Mouse (Mus musculus) neural tube, embryonic 11.5 days (tissue): ENCODE measurements at regions not wholly inside any gene's neighbourhood (a gene's known extent, or its start where the extent isn't known, plus 50 kb on each side); places are given as distances from the start of the nearest gene placed in this dataset.

Experiments used
- ATAC-seq: fragments of 200-750 bp; cut with Nextera tagmentation; 2 replicates; pipeline ENCODE4 v1.8.0; 2017; ENCODE audit warnings: moderate number of reproducible peaks, mild to moderate bottlenecking, moderate TSS enrichment, moderate library complexity; ENCODE audit not compliant: insufficient read depth, low FRiP score, low TSS enrichment
- DNase-seq: peaks from one replicate; pipeline ENCODE4 v3.0.0-alpha.2; 2015; ENCODE audit warnings: low spot score
- H3K27ac ChIP-seq: fragments of 300-500 bp; sonication (generic); 2 replicates; pipeline ENCODE4 v1.5.1; 2014; ENCODE audit warnings: low read depth, mild to moderate bottlenecking, low read length
- H3K27me3 ChIP-seq: fragments of 300-500 bp; sonication (generic); 2 replicates; pipeline ENCODE4 v1.6.1; 2014; ENCODE audit warnings: mild to moderate bottlenecking, low read length, mixed read lengths; ENCODE audit not compliant: control insufficient read depth, insufficient read depth
- H3K36me3 ChIP-seq: fragments of 300-500 bp; sonication (generic); 2 replicates; pipeline ENCODE4 v1.6.1; 2014; ENCODE audit warnings: mild to moderate bottlenecking, low read length, moderate library complexity, mixed read lengths; ENCODE audit not compliant: control insufficient read depth, insufficient read depth
- H3K4me1 ChIP-seq: fragments of 300-500 bp; sonication (generic); 2 replicates; pipeline ENCODE4 v1.6.1; 2014; ENCODE audit warnings: low read length, mixed read lengths; ENCODE audit not compliant: control insufficient read depth, insufficient read depth
- H3K4me2 ChIP-seq: fragments of 300-500 bp; sonication (generic); 2 replicates; pipeline ENCODE4 v1.6.1; 2014; ENCODE audit warnings: low read depth, mild to moderate bottlenecking, moderate library complexity
- H3K4me3 ChIP-seq: fragments of 300-500 bp; sonication (generic); 2 replicates; pipeline ENCODE4 v1.5.1; 2014; ENCODE audit warnings: low read depth, low read length
- H3K9ac ChIP-seq: fragments of 300-500 bp; sonication (generic); 2 replicates; pipeline ENCODE4 v1.6.1; 2014; ENCODE audit warnings: mild to moderate bottlenecking, low read length
- H3K9me3 ChIP-seq: fragments of 300-500 bp; sonication (generic); 2 replicates; pipeline ENCODE4 v1.6.1; 2016; ENCODE audit warnings: low read length; ENCODE audit not compliant: control insufficient read depth
- WGBS: fragments of 180-500 bp; shearing (Covaris S2); extraction: QIAGEN DNeasy Blood & Tissue Kit; methylation state at CpG from one replicate; pipeline ENCODE4 v1.1.7; 2014; 5-methylcytosine and 5-hydroxymethylcytosine counted together

GRCm38 (mm10) chr13:91372130-91372875 is 87.8 kb upstream of the Ssbp2 start:
- no peak for DNase-seq
- H3K4me1 ChIP-seq = peaks cover 28% of the 10 kb centered on the region
- ATAC-seq = no peak
- H3K9ac ChIP-seq = no peak overlapping the region
- H3K36me3 ChIP-seq = no peaks in the 10 kb centered on the region
- no peaks in the 10 kb centered on the region for H3K9me3 ChIP-seq
- 48% methylated on average over 11 of the region's 11 CpGs for WGBS
- H3K27me3 ChIP-seq = no peaks in the 10 kb centered on the region
- peak overlapping the region; percentile 98; the same call in 1 of the 2 replicates for H3K27ac ChIP-seq
- no peak overlapping the region for H3K4me2 ChIP-seq
- H3K4me3 ChIP-seq = no peak overlapping the region

GRCm38 (mm10) chr13:91374141-91374540 is 85.9 kb upstream of the Ssbp2 start:
- DNase-seq (peak; percentile 71), ATAC-seq (no peak)
- no peaks in the 10 kb centered on the region for H3K27me3 ChIP-seq
- WGBS = 9% methylated on average over 3 of the region's 3 CpGs
- no peaks in the 10 kb centered on the region for H3K9me3 ChIP-seq
- H3K9ac ChIP-seq = no peak overlapping the region
- no peak overlapping the region for H3K4me2 ChIP-seq
- H3K27ac ChIP-seq = no peak overlapping the region
- H3K36me3 ChIP-seq = no peaks in the 10 kb centered on the region
- no peak overlapping the region for H3K4me3 ChIP-seq
- peaks cover 28% of the 10 kb centered on the region for H3K4me1 ChIP-seq

GRCm38 (mm10) chr13:91376556-91376955 is 83.5 kb upstream of the Ssbp2 start:
- H3K9me3 ChIP-seq = no peaks in the 10 kb centered on the region
- 93% methylated on average over 3 of the region's 3 CpGs for WGBS
- no peak overlapping the region for H3K4me3 ChIP-seq
- H3K27me3 ChIP-seq = no peaks in the 10 kb centered on the region
- H3K4me1 ChIP-seq = peaks cover 22% of the 10 kb centered on the region
- ATAC-seq (no peak), DNase-seq (no peak)
- H3K9ac ChIP-seq = no peak overlapping the region
- no peak overlapping the region for H3K4me2 ChIP-seq
- H3K36me3 ChIP-seq = no peaks in the 10 kb centered on the region
- H3K27ac ChIP-seq = no peak overlapping the region

- 94% methylated on average over 7 of the region's 7 CpGs for WGBS
These were observed 82.7 kb upstream of the Ssbp2 start for GRCm38 (mm10) chr13:91377428-91377827.

GRCm38 (mm10) chr13:91377972-91378371 is 82.1 kb upstream of the Ssbp2 start:
- WGBS = 88% methylated on average over 9 of the region's 9 CpGs
- ATAC-seq = no peak
- Histone ChIP-seq H3K27ac (no peak overlapping the region), H3K27me3 (no peaks in the 10 kb centered on the region), H3K4me2 (no peak overlapping the region), H3K4me3 (no peak overlapping the region), H3K9ac (no peak overlapping the region), H3K4me1 (peaks cover 8% of the 10 kb centered on the region), H3K36me3 (no peaks in the 10 kb centered on the region), H3K9me3 (no peaks in the 10 kb centered on the region)
- no peak for DNase-seq

More at GRCm38 (mm10) chr13:91377428-91377827, 82.7 kb upstream of the Ssbp2 start:
- peaks cover 13% of the 10 kb centered on the region for H3K4me1 ChIP-seq
- no peaks in the 10 kb centered on the region for H3K27me3 ChIP-seq
- no peak overlapping the region for H3K9ac ChIP-seq
- DNase-seq (no peak), ATAC-seq (no peak)
- no peaks in the 10 kb centered on the region for H3K36me3 ChIP-seq
- no peak overlapping the region for H3K27ac ChIP-seq
- H3K9me3 ChIP-seq = no peaks in the 10 kb centered on the region
- H3K4me3 ChIP-seq = no peak overlapping the region
- H3K4me2 ChIP-seq = no peak overlapping the region

- Histone ChIP-seq H3K36me3 (no peaks in the 10 kb centered on the region), H3K4me3 (no peak overlapping the region), H3K9ac (no peak overlapping the region), H3K4me2 (no peak overlapping the region), H3K4me1 (no peaks in the 10 kb centered on the region), H3K27ac (no peak overlapping the region), H3K27me3 (no peaks in the 10 kb centered on the region), H3K9me3 (no peaks in the 10 kb centered on the region)
- no peak for ATAC-seq
- WGBS = 78% methylated on average over 4 of the region's 4 CpGs
- no peak for DNase-seq
These were observed 74.7 kb upstream of the Ssbp2 start for GRCm38 (mm10) chr13:91385393-91385792.

- DNase-seq (no peak), ATAC-seq (no peak)
- Histone ChIP-seq H3K4me1 (peaks cover 6% of the 10 kb centered on the region), H3K4me2 (no peak overlapping the region), H3K9me3 (no peaks in the 10 kb centered on the region), H3K27ac (no peak overlapping the region), H3K27me3 (no peaks in the 10 kb centered on the region), H3K36me3 (no peaks in the 10 kb centered on the region), H3K4me3 (no peak overlapping the region), H3K9ac (no peak overlapping the region)
- 57% methylated on average over 10 of the region's 10 CpGs for WGBS
These were observed 72.2 kb upstream of the Ssbp2 start for GRCm38 (mm10) chr13:91387913-91388312.

- Histone ChIP-seq H3K27me3 (no peaks in the 10 kb centered on the region), H3K9ac (no peak overlapping the region), H3K4me1 (no peaks in the 10 kb centered on the region), H3K4me2 (no peak overlapping the region), H3K9me3 (no peaks in the 10 kb centered on the region), H3K36me3 (no peaks in the 10 kb centered on the region), H3K27ac (no peak overlapping the region), H3K4me3 (no peak overlapping the region)
- no peak for DNase-seq
- ATAC-seq = no peak
- WGBS = 93% methylated on average over 2 of the region's 2 CpGs
These were observed 56.5 kb upstream of the Ssbp2 start for GRCm38 (mm10) chr13:91403632-91404031.

GRCm38 (mm10) chr13:91405027-91405426 is 55.1 kb upstream of the Ssbp2 start:
- H3K36me3 ChIP-seq = no peaks in the 10 kb centered on the region
- H3K4me3 ChIP-seq = no peak overlapping the region
- WGBS = 84% methylated on average over 2 of the region's 2 CpGs
- no peaks in the 10 kb centered on the region for H3K4me1 ChIP-seq
- H3K9ac ChIP-seq = no peak overlapping the region
- DNase-seq (no peak), ATAC-seq (no peak)
- H3K9me3 ChIP-seq = no peaks in the 10 kb centered on the region
- no peak overlapping the region for H3K27ac ChIP-seq
- H3K4me2 ChIP-seq = no peak overlapping the region
- no peaks in the 10 kb centered on the region for H3K27me3 ChIP-seq
